Mouse (Mus musculus) liver, postnatal 0 days (tissue): ENCODE measurements around the gene Zgpat. TPM values are rescaled to one million over a fixed set of nuclear protein-coding genes. Genes with fewer than 3 reads are reported as not detected.

ENCODE experiments used
- ATAC-seq: fragments of 200-750 bp; cut with Nextera tagmentation; 2 replicates; pipeline ENCODE4 v1.8.0; 2017; ENCODE audit warnings: mild to moderate bottlenecking, moderate library complexity
- DNase-seq: peaks from one replicate; pipeline ENCODE4 v3.0.0-alpha.2; 2016
- H3K27ac ChIP-seq: fragments of 300-500 bp; sonication (generic); 2 replicates; pipeline ENCODE4 v1.5.1; 2014; ENCODE audit warnings: antibody characterized with exemption, moderate library complexity, mild to moderate bottlenecking, low read depth
- H3K27me3 ChIP-seq: fragments of 300-500 bp; sonication (generic); 2 replicates; pipeline ENCODE4 v1.6.1; 2014; ENCODE audit warnings: low read length, control low read depth, mixed read lengths; ENCODE audit not compliant: insufficient read depth
- H3K36me3 ChIP-seq: fragments of 300-500 bp; sonication (generic); replicated peaks from 2 replicates; pipeline ENCODE4 v1.6.1; 2014; ENCODE audit warnings: mild to moderate bottlenecking, control low read depth, low read length, moderate library complexity, mixed read lengths; ENCODE audit not compliant: insufficient read depth
- H3K4me1 ChIP-seq: fragments of 300-500 bp; sonication (generic); 2 replicates; pipeline ENCODE4 v1.6.1; 2014; ENCODE audit warnings: antibody characterized with exemption, mild to moderate bottlenecking, control low read depth; ENCODE audit not compliant: insufficient read depth
- H3K4me2 ChIP-seq: fragments of 300-500 bp; sonication (generic); 2 replicates; pipeline ENCODE4 v1.6.1; 2014; ENCODE audit warnings: low read depth, mild to moderate bottlenecking, low read length, moderate library complexity, mixed read lengths
- H3K4me3 ChIP-seq: fragments of 300-500 bp; sonication (generic); 2 replicates; pipeline ENCODE4 v1.5.1; 2014; ENCODE audit warnings: low read depth, low read length
- H3K9ac ChIP-seq: fragments of 300-500 bp; sonication (generic); replicated peaks from 2 replicates; pipeline ENCODE4 v1.6.1; 2014; ENCODE audit warnings: mild to moderate bottlenecking, moderate library complexity
- H3K9me3 ChIP-seq: fragments of 300-500 bp; sonication (generic); 2 replicates; pipeline ENCODE4 v1.6.1; 2016; ENCODE audit warnings: mild to moderate bottlenecking, control low read depth, low read length, mixed read lengths
- CTCF ChIP-seq: sonication (generic); IDR thresholded peaks from 2 replicates; pipeline ENCODE4 v1.5.1; 2016; ENCODE audit warnings: antibody characterized with exemption, low read depth
- EP300 ChIP-seq: IDR thresholded peaks from 2 replicates; pipeline ENCODE4 v1.6.1; 2016; ENCODE audit warnings: antibody characterized with exemption, low read depth, mild to moderate bottlenecking
- WGBS: fragments of 180-500 bp; shearing (Covaris S2); extraction: QIAGEN DNeasy Blood & Tissue Kit; methylation state at CpG from one replicate; pipeline ENCODE4 v1.1.7; 2014; ENCODE audit not compliant: insufficient replicate concordance; 5-methylcytosine and 5-hydroxymethylcytosine counted together
- polyA plus RNA-seq: library from polyadenylated mRNA; unstranded; fragments of >200 nt; fragmentation: Nextera tagmentation; extraction: Ambion mirVana; gene quantifications from 2 replicates; pipeline ENCODE4 v1.2.1, GENCODE M21; 2015

The Zgpat gene
- polyA plus RNA-seq, 1 experiment from 2014 or later, result 9.4 TPM

DNA sequence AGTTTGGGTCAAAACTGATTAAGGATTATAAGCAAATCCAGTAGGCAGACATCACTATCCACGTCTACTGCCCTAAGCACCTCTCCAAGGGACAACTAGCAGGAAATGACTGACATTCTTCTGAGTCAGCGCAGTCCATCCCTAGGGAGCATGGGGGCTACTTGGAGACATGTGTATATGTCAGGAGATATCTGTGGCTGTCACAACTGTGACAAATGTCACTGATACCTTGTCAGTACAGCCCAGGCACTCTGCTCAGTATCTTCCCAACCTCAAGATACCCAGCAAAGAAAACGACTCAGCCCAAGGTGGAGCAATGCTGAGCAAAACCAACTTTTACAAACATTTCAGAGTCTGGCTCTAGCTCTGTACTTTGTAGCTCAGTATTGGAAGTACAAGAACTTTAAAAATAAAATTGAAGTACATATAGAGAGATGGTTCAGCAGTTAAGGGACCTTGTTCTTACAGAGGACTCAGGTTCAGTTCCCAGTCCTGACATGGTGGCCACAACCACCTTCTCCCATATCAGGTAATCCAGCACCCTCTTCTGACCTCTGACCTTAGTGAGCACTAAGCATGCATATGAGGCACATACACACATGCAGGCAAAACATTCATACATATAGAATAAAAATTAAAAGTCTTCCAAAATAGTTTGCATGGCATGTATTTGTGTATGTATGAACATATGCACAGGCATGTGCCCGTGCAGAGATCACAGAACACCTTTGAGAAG lies 56.3 kb downstream of the Zgpat start:
- DNase-seq (no peak), ATAC-seq (peak; percentile 62)
- 51% methylated on average over 4 of the region's 4 CpGs for WGBS
- Histone ChIP-seq H3K36me3 (peaks cover 13% of the 10 kb centered on the region; the same call in 1 of the 2 replicates), H3K4me2 (peak overlapping the region; percentile 18; the same call in 1 of the 2 replicates), H3K27me3 (no peaks in the 10 kb centered on the region), H3K27ac (peak overlapping the region; percentile 16; the same call in 1 of the 2 replicates), H3K4me1 (peaks cover 30% of the 10 kb centered on the region), H3K9ac (no peak overlapping the region), H3K4me3 (no peak overlapping the region), H3K9me3 (no peaks in the 10 kb centered on the region)
- TF ChIP-seq EP300 (peak; percentile 93), CTCF (no peak)

DNA sequence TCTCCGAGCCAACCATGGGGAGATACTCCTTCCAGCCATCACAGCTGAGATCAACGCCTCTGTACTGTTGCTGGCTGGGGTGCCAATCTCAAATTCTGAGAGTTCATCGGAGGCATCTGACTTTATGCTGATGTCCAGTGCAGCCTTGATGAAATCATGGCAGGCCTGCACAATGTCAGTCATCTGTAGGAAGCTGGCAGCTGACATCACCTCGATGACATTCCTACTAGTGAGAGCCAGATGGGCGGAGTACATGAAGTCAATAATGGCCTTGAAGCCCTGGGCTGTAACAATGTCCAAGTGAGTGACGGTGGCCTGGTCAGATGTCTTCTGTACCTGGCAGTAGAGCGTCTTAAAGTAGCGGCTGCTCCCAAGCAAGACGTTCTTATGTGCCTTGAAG lies 59.1 kb downstream of the Zgpat start:
- H3K9ac ChIP-seq, result no peak overlapping the region
- DNase-seq (no peak), ATAC-seq (no peak)
- H3K4me1 ChIP-seq, result peaks cover 26% of the 10 kb centered on the region
- H3K27ac ChIP-seq, result no peak overlapping the region
- TF ChIP-seq EP300 (no peak), CTCF (no peak)
- H3K9me3 ChIP-seq, result no peaks in the 10 kb centered on the region
- H3K4me3 ChIP-seq, result no peak overlapping the region
- no peaks in the 10 kb centered on the region for H3K27me3 ChIP-seq
- no peak overlapping the region for H3K4me2 ChIP-seq
- H3K36me3 ChIP-seq, result peaks cover 12% of the 10 kb centered on the region; the same call in 1 of the 2 replicates
- 85% methylated on average over 9 of the region's 9 CpGs for WGBS

Other genes with a start within 250 kb of the Zgpat start
- gene Kcnq2, start 229.6 kb upstream of the Zgpat start, polyA plus RNA-seq, result not detected in 2 replicates
- gene Eef1a2, start 207.9 kb upstream of the Zgpat start, polyA plus RNA-seq, result 0.05 TPM in 1 of 2 replicates, not detected in the other
- 120 and 125 TPM in 2 replicates for gene Ppdpf, start 177.7 kb upstream of the Zgpat start, polyA plus RNA-seq
- 0.20 and 0.27 TPM in 2 replicates for gene Ptk6, start 162.1 kb upstream of the Zgpat start, polyA plus RNA-seq
- gene Srms, start 151.7 kb upstream of the Zgpat start, polyA plus RNA-seq, result 0.35 and 0.44 TPM in 2 replicates
- 0.09 TPM in 1 of 2 replicates, not detected in the other for gene Fndc11, start 144.9 kb upstream of the Zgpat start, polyA plus RNA-seq
- 3.9 and 4.2 TPM in 2 replicates for gene Helz2, start 122.9 kb upstream of the Zgpat start, polyA plus RNA-seq
- 4.3 and 4.9 TPM in 2 replicates for gene Gmeb2, start 76.9 kb upstream of the Zgpat start, polyA plus RNA-seq
- gene Stmn3, start 50.4 kb upstream of the Zgpat start, polyA plus RNA-seq, result 0.19 TPM in 1 of 2 replicates, not detected in the other
- gene Rtel1, start 45.2 kb upstream of the Zgpat start, polyA plus RNA-seq, result 8.5 and 9.9 TPM in 2 replicates
- 17.9 and 19.4 TPM in 2 replicates for gene Arfrp1, start 476 bp downstream of the Zgpat start, polyA plus RNA-seq
- gene Lime1, start 15.2 kb downstream of the Zgpat start, polyA plus RNA-seq, result 3.7 and 4.0 TPM in 2 replicates
- 3.0 and 3.5 TPM in 2 replicates for gene Zbtb46, start 94.5 kb downstream of the Zgpat start, polyA plus RNA-seq
- gene Abhd16b, start 128.3 kb downstream of the Zgpat start, polyA plus RNA-seq, result 0.06 and 0.08 TPM in 2 replicates
- 51.8 and 52.5 TPM in 2 replicates for gene Tpd52l2, start 132.2 kb downstream of the Zgpat start, polyA plus RNA-seq
- 20.5 and 24.7 TPM in 2 replicates for gene Dnajc5, start 155.6 kb downstream of the Zgpat start, polyA plus RNA-seq
- gene Uckl1, start 220.0 kb downstream of the Zgpat start, polyA plus RNA-seq, result 20.3 and 22.8 TPM in 2 replicates
- 16.7 and 17.5 TPM in 2 replicates for gene Prpf6, start 226.9 kb downstream of the Zgpat start, polyA plus RNA-seq
- gene Zfp512b, start 227.9 kb downstream of the Zgpat start, polyA plus RNA-seq, result 8.9 and 10.5 TPM in 2 replicates
- 2.1 and 2.3 TPM in 2 replicates for gene Samd10, start 234.3 kb downstream of the Zgpat start, polyA plus RNA-seq